Mouse (Mus musculus): ENCODE data around the gene Spop. TPM values are rescaled to one million over a fixed set of nuclear protein-coding genes. Genes with fewer than 3 reads are reported as not detected.

Spop gene
- 2.4 and 3.0 TPM in 2 replicates for polyA plus RNA-seq (2012)

- TF ChIP-seq TAL1 (IDR thresholded peaks at IDR 0.05; ENCODE audit: low read length) = no peak
- no peak for TF ChIP-seq GATA1 (IDR thresholded peaks at IDR 0.05; ENCODE audit: low read length)
- Histone ChIP-seq H3K9me3 (ENCODE audit: control insufficient read depth, low read length) (peaks cover 3% of the 10 kb centered on the region; the same call in 1 of the 2 replicates), H3K4me1 (ENCODE audit: control insufficient read depth) (peaks cover 36% of the 10 kb centered on the region), H3K4me3 (replicated peaks) (peak within 1 kb of the TSS; percentile 95), H3K27me3 (ENCODE audit: control insufficient read depth) (peaks cover 23% of the 10 kb centered on the region), H3K36me3 (ENCODE audit: control insufficient read depth) (peaks cover 21% of the 10 kb centered on the region)
These were observed at the start of gene Spop for GRCm38 (mm10) chr11:95413641-95414535. Gene Spop, plus strand, starts transcription at chr11:95414080.

GRCm38 (mm10) chr11:95364388-95364787 is 49.5 kb upstream of the Spop start:
- TF ChIP-seq GATA1 (IDR thresholded peaks at IDR 0.05; ENCODE audit: low read length) (no peak), TAL1 (IDR thresholded peaks at IDR 0.05; ENCODE audit: low read length) (no peak)
- H3K4me1 ChIP-seq (ENCODE audit: control insufficient read depth) = peaks cover 45% of the 10 kb centered on the region
- no peak overlapping the region for H3K4me3 ChIP-seq (replicated peaks)
- peaks cover 100% of the 10 kb centered on the region for H3K36me3 ChIP-seq (ENCODE audit: control insufficient read depth)
- no peaks in the 10 kb centered on the region for H3K27me3 ChIP-seq (ENCODE audit: control insufficient read depth)
- no peaks in the 10 kb centered on the region for H3K9me3 ChIP-seq (ENCODE audit: control insufficient read depth, low read length)

GRCm38 (mm10) chr11:95365596-95365995 is 48.3 kb upstream of the Spop start:
- H3K36me3 ChIP-seq (ENCODE audit: control insufficient read depth) = peaks cover 100% of the 10 kb centered on the region
- peaks cover 38% of the 10 kb centered on the region for H3K4me1 ChIP-seq (ENCODE audit: control insufficient read depth)

GRCm38 (mm10) chr11:95366280-95366897 is 47.5 kb upstream of the Spop start:
- Histone ChIP-seq H3K36me3 (ENCODE audit: control insufficient read depth) (peaks cover 99% of the 10 kb centered on the region), H3K9me3 (ENCODE audit: control insufficient read depth, low read length) (no peaks in the 10 kb centered on the region), H3K27me3 (ENCODE audit: control insufficient read depth) (no peaks in the 10 kb centered on the region), H3K4me3 (replicated peaks) (no peak overlapping the region), H3K4me1 (ENCODE audit: control insufficient read depth) (peaks cover 34% of the 10 kb centered on the region)
- TF ChIP-seq TAL1 (IDR thresholded peaks at IDR 0.05; ENCODE audit: low read length) (no peak), GATA1 (IDR thresholded peaks at IDR 0.05; ENCODE audit: low read length) (no peak)

More at GRCm38 (mm10) chr11:95365596-95365995, 48.3 kb upstream of the Spop start:
- TF ChIP-seq GATA1 (IDR thresholded peaks at IDR 0.05; ENCODE audit: low read length) = no peak
- TF ChIP-seq TAL1 (IDR thresholded peaks at IDR 0.05; ENCODE audit: low read length) = no peak
- Histone ChIP-seq H3K9me3 (ENCODE audit: control insufficient read depth, low read length) (no peaks in the 10 kb centered on the region), H3K4me3 (replicated peaks) (no peak overlapping the region), H3K27me3 (ENCODE audit: control insufficient read depth) (no peaks in the 10 kb centered on the region)

GRCm38 (mm10) chr11:95367011-95367735 is 46.7 kb upstream of the Spop start:
- H3K36me3 ChIP-seq (ENCODE audit: control insufficient read depth) = peaks cover 99% of the 10 kb centered on the region
- no peak overlapping the region for H3K4me3 ChIP-seq (replicated peaks)
- H3K4me1 ChIP-seq (ENCODE audit: control insufficient read depth) = peaks cover 34% of the 10 kb centered on the region
- no peaks in the 10 kb centered on the region for H3K9me3 ChIP-seq (ENCODE audit: control insufficient read depth, low read length)
- no peaks in the 10 kb centered on the region for H3K27me3 ChIP-seq (ENCODE audit: control insufficient read depth)
- TF ChIP-seq TAL1 (IDR thresholded peaks at IDR 0.05; ENCODE audit: low read length) (no peak), GATA1 (IDR thresholded peaks at IDR 0.05; ENCODE audit: low read length) (no peak)

GRCm38 (mm10) chr11:95368231-95368823 is 45.6 kb upstream of the Spop start:
- no peak overlapping the region for H3K4me3 ChIP-seq (replicated peaks)
- no peaks in the 10 kb centered on the region for H3K9me3 ChIP-seq (ENCODE audit: control insufficient read depth, low read length)
- H3K27me3 ChIP-seq (ENCODE audit: control insufficient read depth) = no peaks in the 10 kb centered on the region
- H3K36me3 ChIP-seq (ENCODE audit: control insufficient read depth) = peaks cover 99% of the 10 kb centered on the region
- H3K4me1 ChIP-seq (ENCODE audit: control insufficient read depth) = peaks cover 34% of the 10 kb centered on the region
- TF ChIP-seq TAL1 (IDR thresholded peaks at IDR 0.05; ENCODE audit: low read length) (no peak), GATA1 (IDR thresholded peaks at IDR 0.05; ENCODE audit: low read length) (no peak)

GRCm38 (mm10) chr11:95368871-95369270 is 45.0 kb upstream of the Spop start:
- Histone ChIP-seq H3K4me3 (replicated peaks) (no peak overlapping the region), H3K4me1 (ENCODE audit: control insufficient read depth) (peaks cover 32% of the 10 kb centered on the region), H3K9me3 (ENCODE audit: control insufficient read depth, low read length) (no peaks in the 10 kb centered on the region), H3K36me3 (ENCODE audit: control insufficient read depth) (peaks cover 99% of the 10 kb centered on the region), H3K27me3 (ENCODE audit: control insufficient read depth) (no peaks in the 10 kb centered on the region)
- TF ChIP-seq TAL1 (IDR thresholded peaks at IDR 0.05; ENCODE audit: low read length) = no peak
- no peak for TF ChIP-seq GATA1 (IDR thresholded peaks at IDR 0.05; ENCODE audit: low read length)

GRCm38 (mm10) chr11:95369964-95370890 is 43.7 kb upstream of the Spop start:
- Histone ChIP-seq H3K9me3 (ENCODE audit: control insufficient read depth, low read length) (no peaks in the 10 kb centered on the region), H3K4me1 (ENCODE audit: control insufficient read depth) (peaks cover 30% of the 10 kb centered on the region), H3K36me3 (ENCODE audit: control insufficient read depth) (peaks cover 99% of the 10 kb centered on the region), H3K27me3 (ENCODE audit: control insufficient read depth) (no peaks in the 10 kb centered on the region), H3K4me3 (replicated peaks) (no peak overlapping the region)
- no peak for TF ChIP-seq TAL1 (IDR thresholded peaks at IDR 0.05; ENCODE audit: low read length)
- TF ChIP-seq GATA1 (IDR thresholded peaks at IDR 0.05; ENCODE audit: low read length) = no peak

Measured in erythroblast, embryonic 14.5 days (primary cell).